Mouse (Mus musculus): ENCODE results near the gene Foxk2. TPM values are rescaled to one million over a fixed set of nuclear protein-coding genes. Genes with fewer than 3 reads are reported as not detected.

The Foxk2 gene
- total and polyA plus RNA-seq, 2 experiments from 2014 or later = 11.4 to 95.1 TPM

DNA sequence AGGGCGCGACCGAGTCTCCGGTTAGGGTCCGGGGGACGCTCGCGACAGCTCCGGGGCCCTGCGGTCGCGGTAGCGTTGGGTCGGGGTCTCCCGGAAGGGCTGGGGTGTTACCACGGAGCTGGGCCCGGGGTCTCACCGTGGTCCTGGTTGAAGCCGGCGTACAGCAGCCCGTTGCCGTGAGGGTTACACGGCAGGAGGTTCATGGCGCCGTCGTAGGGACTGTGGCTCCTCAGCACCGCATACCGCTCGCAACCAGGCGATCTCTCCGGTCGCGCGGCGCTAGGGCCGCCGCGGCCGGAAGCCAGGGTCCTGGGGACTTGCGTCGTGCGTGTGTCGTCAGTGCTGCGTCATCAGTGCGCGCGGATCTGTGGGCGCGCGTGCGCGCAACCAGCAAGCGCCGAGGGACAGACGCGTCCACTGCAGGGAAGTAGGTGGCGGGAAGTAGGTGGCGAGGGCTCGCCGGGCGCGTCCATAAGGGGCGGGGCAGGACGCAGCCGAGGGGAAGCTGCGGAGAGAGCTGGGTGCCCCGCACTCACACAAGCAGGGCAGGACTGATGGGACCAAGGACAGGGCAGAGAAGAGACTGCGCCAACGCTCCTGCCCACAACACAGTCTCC is 94.4 kb downstream of the Foxk2 start, which contains the start of gene Wdr45b:
Wdr45b (minus strand) TSS at position 355 of the 617 bp plus-strand sequence.
- WGBS = under 1% methylated on average over 69 of the region's 69 CpGs
- peak; percentile 97 for ATAC-seq
- peak within 1 kb of the TSS; percentile 90 for H3K9ac ChIP-seq (replicated peaks; ENCODE audit: low read length)

More for the DNA sequence above, 94.4 kb downstream of the Foxk2 start, which contains the start of gene Wdr45b:
- Histone ChIP-seq H3K27me3 (ENCODE audit: insufficient read depth, low read length) (no peaks in the 10 kb centered on the region), H3K9me3 (ENCODE audit: low read length) (no peaks in the 10 kb centered on the region), H3K4me1 (ENCODE audit: insufficient read depth, low read length) (peaks cover 10% of the 10 kb centered on the region; the same call in 1 of the 2 replicates), H3K4me3 (ENCODE audit: low read length) (peak within 1 kb of the TSS; percentile 74), H3K36me3 (ENCODE audit: insufficient read depth, low read length) (no peaks in the 10 kb centered on the region), H3K27ac (peak within 1 kb of the TSS; percentile 84), H3K4me2 (ENCODE audit: low read depth, low read length) (peak within 1 kb of the TSS; percentile 80)
- TF ChIP-seq CTCF (IDR thresholded peaks at IDR 0.05; ENCODE audit: low read depth) = no peak
- DNase-seq (ENCODE audit: low spot score) = peak; percentile 99

Other genes starting within 250 kb of the Foxk2 start
- gene Cd7, start 220.6 kb upstream of the Foxk2 start, total RNA-seq (2014; rRNA removed) = not detected in 2 replicates
- gene Cd7, start 220.6 kb upstream of the Foxk2 start, polyA plus RNA-seq (2015; fragmentation: Nextera tagmentation; extraction: Ambion mirVana) = 0.24 TPM in 1 of 2 replicates, not detected in the other
- gene Sectm1b, start 196.4 kb upstream of the Foxk2 start, total RNA-seq (2014; rRNA removed) = not detected in 2 replicates
- not detected in 2 replicates for gene Sectm1b, start 196.4 kb upstream of the Foxk2 start, polyA plus RNA-seq (2015; fragmentation: Nextera tagmentation; extraction: Ambion mirVana)
- gene Sectm1a, start 178.8 kb upstream of the Foxk2 start, total RNA-seq (2014; rRNA removed) = not detected in 2 replicates
- not detected in 2 replicates for gene Sectm1a, start 178.8 kb upstream of the Foxk2 start, polyA plus RNA-seq (2015; fragmentation: Nextera tagmentation; extraction: Ambion mirVana)
- not detected in 2 replicates for gene Tex19.2, start 141.3 kb upstream of the Foxk2 start, total RNA-seq (2014; rRNA removed)
- gene Tex19.2, start 141.3 kb upstream of the Foxk2 start, polyA plus RNA-seq (2015; fragmentation: Nextera tagmentation; extraction: Ambion mirVana) = not detected in 2 replicates
- not detected in 2 replicates for gene Tex19.1, start 113.8 kb upstream of the Foxk2 start, total RNA-seq (2014; rRNA removed)
- gene Tex19.1, start 113.8 kb upstream of the Foxk2 start, polyA plus RNA-seq (2015; fragmentation: Nextera tagmentation; extraction: Ambion mirVana) = not detected in 2 replicates
- 0.16 and 2.1 TPM in 2 replicates for gene Uts2r, start 99.7 kb upstream of the Foxk2 start, total RNA-seq (2014; rRNA removed)
- 0.61 and 0.84 TPM in 2 replicates for gene Uts2r, start 99.7 kb upstream of the Foxk2 start, polyA plus RNA-seq (2015; fragmentation: Nextera tagmentation; extraction: Ambion mirVana)
- gene Hexdc, start 55.6 kb upstream of the Foxk2 start, total RNA-seq (2014; rRNA removed) = 80.2 and 89.6 TPM in 2 replicates
- 30.7 and 35.2 TPM in 2 replicates for gene Hexdc, start 55.6 kb upstream of the Foxk2 start, polyA plus RNA-seq (2015; fragmentation: Nextera tagmentation; extraction: Ambion mirVana)
- gene Ogfod3, start 55.3 kb upstream of the Foxk2 start, total RNA-seq (2014; rRNA removed) = 16.7 and 20.1 TPM in 2 replicates
- gene Ogfod3, start 55.3 kb upstream of the Foxk2 start, polyA plus RNA-seq (2015; fragmentation: Nextera tagmentation; extraction: Ambion mirVana) = 34.8 and 35.3 TPM in 2 replicates
- gene Cybc1, start 30.7 kb upstream of the Foxk2 start, total RNA-seq (2014; rRNA removed) = 20.6 and 25.6 TPM in 2 replicates
- gene Cybc1, start 30.7 kb upstream of the Foxk2 start, polyA plus RNA-seq (2015; fragmentation: Nextera tagmentation; extraction: Ambion mirVana) = 20.5 and 21.2 TPM in 2 replicates
- gene Narf, start 22.7 kb upstream of the Foxk2 start, total RNA-seq (2014; rRNA removed) = 108 and 137 TPM in 2 replicates
- 34.3 and 36.2 TPM in 2 replicates for gene Narf, start 22.7 kb upstream of the Foxk2 start, polyA plus RNA-seq (2015; fragmentation: Nextera tagmentation; extraction: Ambion mirVana)
- 77.9 and 78.0 TPM in 2 replicates for gene Wdr45b, start 94.5 kb downstream of the Foxk2 start, total RNA-seq (2014; rRNA removed)
- gene Wdr45b, start 94.5 kb downstream of the Foxk2 start, polyA plus RNA-seq (2015; fragmentation: Nextera tagmentation; extraction: Ambion mirVana) = 84.9 and 88.7 TPM in 2 replicates
- gene Rab40b, start 128.3 kb downstream of the Foxk2 start, total RNA-seq (2014; rRNA removed) = 7.6 and 11.4 TPM in 2 replicates
- gene Rab40b, start 128.3 kb downstream of the Foxk2 start, polyA plus RNA-seq (2015; fragmentation: Nextera tagmentation; extraction: Ambion mirVana) = 8.9 and 9.9 TPM in 2 replicates
- gene Fn3krp, start 161.4 kb downstream of the Foxk2 start, total RNA-seq (2014; rRNA removed) = 21.4 and 25.2 TPM in 2 replicates
- 8.4 and 8.6 TPM in 2 replicates for gene Fn3krp, start 161.4 kb downstream of the Foxk2 start, polyA plus RNA-seq (2015; fragmentation: Nextera tagmentation; extraction: Ambion mirVana)
- 4.5 and 13.4 TPM in 2 replicates for gene Fn3k, start 174.9 kb downstream of the Foxk2 start, total RNA-seq (2014; rRNA removed)
- gene Fn3k, start 174.9 kb downstream of the Foxk2 start, polyA plus RNA-seq (2015; fragmentation: Nextera tagmentation; extraction: Ambion mirVana) = 5.4 and 6.0 TPM in 2 replicates
- 102 and 110 TPM in 2 replicates for gene Tbcd, start 192.0 kb downstream of the Foxk2 start, total RNA-seq (2014; rRNA removed)
- 55.6 and 57.1 TPM in 2 replicates for gene Tbcd, start 192.0 kb downstream of the Foxk2 start, polyA plus RNA-seq (2015; fragmentation: Nextera tagmentation; extraction: Ambion mirVana)

Measured in hindbrain, postnatal 0 days (tissue).